Mouse (Mus musculus) thymus, postnatal 36 days (tissue): ENCODE results near the gene Gm42517.

Experiments
- DNase-seq, 2 experiments: peaks; one replicate each; pipeline ENCODE4 v3.0.0; 2022; ENCODE audit warnings: mixed read lengths in 2 of 2

Gm42517 gene

GRCm38 (mm10) chr5:108367871-108368332 lies at the start of gene Gm42517:
Gene Gm42517 (minus strand): TSS chr5:108367922.
- peak in 1 of 2 experiments; percentile 7 for DNase-seq

GRCm38 (mm10) chr5:108414711-108415110 lies 47.0 kb upstream of the Gm42517 start:
- DNase-seq, result no peak

- no peak for DNase-seq
Measured at GRCm38 (mm10) chr5:108406977-108407376, 39.3 kb upstream of the Gm42517 start.

- DNase-seq, result no peak
Measured at GRCm38 (mm10) chr5:108405460-108405859, 37.7 kb upstream of the Gm42517 start.

GRCm38 (mm10) chr5:108403453-108403852 lies 35.7 kb upstream of the Gm42517 start:
- DNase-seq, result no peak

- DNase-seq, result no peak
Measured at GRCm38 (mm10) chr5:108389744-108390143, 22.0 kb upstream of the Gm42517 start.

- no peak for DNase-seq
Measured at GRCm38 (mm10) chr5:108388201-108388600, 20.5 kb upstream of the Gm42517 start, which contains the start of gene Pde6b. Gene Pde6b (plus strand): TSS chr5:108388391.

GRCm38 (mm10) chr5:108386449-108386848 lies 18.7 kb upstream of the Gm42517 start:
- no peak for DNase-seq

- DNase-seq, result no peak
Measured at GRCm38 (mm10) chr5:108385632-108386031, 17.9 kb upstream of the Gm42517 start.

- no peak for DNase-seq
Measured at GRCm38 (mm10) chr5:108378346-108378745, 10.6 kb upstream of the Gm42517 start.

GRCm38 (mm10) chr5:108376059-108376458 lies 8.3 kb upstream of the Gm42517 start:
- no peak for DNase-seq

- no peak for DNase-seq
Measured at GRCm38 (mm10) chr5:108374079-108374478, 6.4 kb upstream of the Gm42517 start.

- DNase-seq, result no peak
Measured at GRCm38 (mm10) chr5:108369964-108370363, 2.2 kb upstream of the Gm42517 start.

- DNase-seq, result no peak
Measured at GRCm38 (mm10) chr5:108368851-108369621, 1.3 kb upstream of the Gm42517 start.

- DNase-seq, result no peak
Measured at GRCm38 (mm10) chr5:108368446-108368845, 724 bp upstream of the Gm42517 start.

- DNase-seq, result peak in 1 of 2 experiments; percentile 4
Measured at GRCm38 (mm10) chr5:108366984-108367841, 509 bp downstream of the Gm42517 start.

GRCm38 (mm10) chr5:108366328-108366983 lies 1.3 kb downstream of the Gm42517 start:
- DNase-seq, result no peak

GRCm38 (mm10) chr5:108362330-108362729 lies 5.4 kb downstream of the Gm42517 start:
- no peak for DNase-seq

- no peak for DNase-seq
Measured at GRCm38 (mm10) chr5:108360211-108360610, 7.5 kb downstream of the Gm42517 start.

GRCm38 (mm10) chr5:108359491-108359890 lies 8.2 kb downstream of the Gm42517 start:
- DNase-seq, result no peak

- no peak for DNase-seq
Measured at GRCm38 (mm10) chr5:108357862-108358261, 9.9 kb downstream of the Gm42517 start.

- DNase-seq, result no peak
Measured at GRCm38 (mm10) chr5:108354056-108354455, 13.7 kb downstream of the Gm42517 start.
